Mouse (Mus musculus): ENCODE measurements at regions not wholly inside any gene's neighbourhood (a gene's known extent, or its start where the extent isn't known, plus 50 kb on each side); places are given as distances from the start of the nearest gene placed in this dataset.

- DNase-seq (ENCODE audit: extremely low read depth), result no peak
- TF ChIP-seq ETS1 (conservative IDR thresholded peaks at IDR 0.05; ENCODE audit: low read depth, low read length) (no peak), MAZ (IDR thresholded peaks at IDR 0.05; ENCODE audit: low read depth, low read length) (no peak), NRF1 (IDR thresholded peaks at IDR 0.05; ENCODE audit: low read depth, low read length) (no peak), MXI1 (IDR thresholded peaks at IDR 0.05; ENCODE audit: low read depth, low read length) (no peak), HCFC1 (IDR thresholded peaks at IDR 0.05; ENCODE audit: low read depth, low read length) (no peak), SMC3 (IDR thresholded peaks at IDR 0.05; ENCODE audit: low read depth, low read length) (no peak), E2F4 (IDR thresholded peaks at IDR 0.05; ENCODE audit: insufficient replicate concordance, low read depth, low read length) (no peak), SIN3A (IDR thresholded peaks at IDR 0.05; ENCODE audit: low read length) (no peak)
- in situ Hi-C loops (cut with MboI; ENCODE audit: low pct_ligation_motif_present, low pct_unique_long_range_greater_than_20kb, low sequenced_read_pairs) (no loop called here), dilution Hi-C loops (cut with MboI; ENCODE audit: extremely low pct_ligation_motif_present, extremely low pct_unique_long_range_greater_than_20kb, low sequenced_read_pairs) (no loop called here)
- Histone ChIP-seq H3K4me1 (ENCODE audit: control insufficient read depth in 1 of 2, insufficient read depth in 2 of 2) (no peaks in the 10 kb centered on the region), H3K4me3 (replicated peaks in 1 of 3; ENCODE audit: low read depth in 2 of 3, low read length in 2 of 3, poor library complexity in 1 of 3) (no peak overlapping the region), H3K4me2 (ENCODE audit: insufficient read depth, low read depth, poor library complexity, severe bottlenecking) (no peak overlapping the region), H3K36me3 (replicated peaks in 1 of 2; ENCODE audit: control insufficient read depth in 1 of 2, insufficient read depth in 1 of 2, low read length in 1 of 2) (no peaks in the 10 kb centered on the region), H3K9me3 (replicated peaks; ENCODE audit: low read length) (peaks cover 50% of the 10 kb centered on the region), H3K79me2 (replicated peaks; ENCODE audit: control insufficient read depth, extremely low read depth, insufficient read depth, poor library complexity, severe bottlenecking) (no peaks in the 10 kb centered on the region), H3K27me3 (replicated peaks) (no peaks in the 10 kb centered on the region), H3K27ac (ENCODE audit: insufficient read depth, low read depth) (no peak overlapping the region), H3K9ac (ENCODE audit: insufficient read depth, low read depth) (no peak overlapping the region)
Measured at GRCm38 (mm10) chr7:70067828-70068719, 298.5 kb downstream of the Nr2f2 start.

GRCm38 (mm10) chr7:70067071-70067470 is 299.5 kb downstream of the Nr2f2 start:
- no peak for DNase-seq (ENCODE audit: extremely low read depth)
- no peak overlapping the region for H3K27ac ChIP-seq (ENCODE audit: insufficient read depth, low read depth)
- TF ChIP-seq E2F4 (IDR thresholded peaks at IDR 0.05; ENCODE audit: insufficient replicate concordance, low read depth, low read length), result no peak
- TF ChIP-seq ZNF384 (IDR thresholded peaks at IDR 0.05; ENCODE audit: low read depth, low read length), result no peak
- no peaks in the 10 kb centered on the region for H3K27me3 ChIP-seq (replicated peaks)
- H3K4me2 ChIP-seq (ENCODE audit: insufficient read depth, low read depth, poor library complexity, severe bottlenecking), result no peak overlapping the region
- peaks cover 50% of the 10 kb centered on the region for H3K9me3 ChIP-seq (replicated peaks; ENCODE audit: low read length)
- H3K4me3 ChIP-seq (replicated peaks in 1 of 3; ENCODE audit: low read depth in 2 of 3, low read length in 2 of 3, poor library complexity in 1 of 3), result no peak overlapping the region
- H3K4me1 ChIP-seq (ENCODE audit: control insufficient read depth in 1 of 2, insufficient read depth in 2 of 2), result no peaks in the 10 kb centered on the region
- no peaks in the 10 kb centered on the region for H3K79me2 ChIP-seq (replicated peaks; ENCODE audit: control insufficient read depth, extremely low read depth, insufficient read depth, poor library complexity, severe bottlenecking)
- in situ Hi-C loops (cut with MboI; ENCODE audit: low pct_ligation_motif_present, low pct_unique_long_range_greater_than_20kb, low sequenced_read_pairs) (no loop called here), dilution Hi-C loops (cut with MboI; ENCODE audit: extremely low pct_ligation_motif_present, extremely low pct_unique_long_range_greater_than_20kb, low sequenced_read_pairs) (no loop called here)
- no peak overlapping the region for H3K9ac ChIP-seq (ENCODE audit: insufficient read depth, low read depth)
- no peaks in the 10 kb centered on the region for H3K36me3 ChIP-seq (replicated peaks in 1 of 2; ENCODE audit: control insufficient read depth in 1 of 2, insufficient read depth in 1 of 2, low read length in 1 of 2)

GRCm38 (mm10) chr7:70066448-70066847 is 300.1 kb downstream of the Nr2f2 start:
- Histone ChIP-seq H3K9ac (ENCODE audit: insufficient read depth, low read depth) (no peak overlapping the region), H3K9me3 (replicated peaks; ENCODE audit: low read length) (peaks cover 52% of the 10 kb centered on the region), H3K27me3 (replicated peaks) (no peaks in the 10 kb centered on the region), H3K4me2 (ENCODE audit: insufficient read depth, low read depth, poor library complexity, severe bottlenecking) (no peak overlapping the region), H3K4me1 (ENCODE audit: control insufficient read depth in 1 of 2, insufficient read depth in 2 of 2) (no peaks in the 10 kb centered on the region), H3K27ac (ENCODE audit: insufficient read depth, low read depth) (no peak overlapping the region), H3K36me3 (replicated peaks in 1 of 2; ENCODE audit: control insufficient read depth in 1 of 2, insufficient read depth in 1 of 2, low read length in 1 of 2) (no peaks in the 10 kb centered on the region), H3K79me2 (replicated peaks; ENCODE audit: control insufficient read depth, extremely low read depth, insufficient read depth, poor library complexity, severe bottlenecking) (no peaks in the 10 kb centered on the region), H3K4me3 (replicated peaks in 1 of 3; ENCODE audit: low read depth in 2 of 3, low read length in 2 of 3, poor library complexity in 1 of 3) (no peak overlapping the region)
- TF ChIP-seq HCFC1 (IDR thresholded peaks at IDR 0.05; ENCODE audit: low read depth, low read length) (no peak), USF1 (IDR thresholded peaks at IDR 0.05; ENCODE audit: low read depth, low read length) (no peak), ZNF384 (IDR thresholded peaks at IDR 0.05; ENCODE audit: low read depth, low read length) (no peak), CHD2 (IDR thresholded peaks at IDR 0.05; ENCODE audit: low read length) (no peak), UBTF (IDR thresholded peaks at IDR 0.05; ENCODE audit: low read depth, low read length) (no peak)
- DNase-seq (ENCODE audit: extremely low read depth), result no peak
- dilution Hi-C loops (cut with MboI; ENCODE audit: extremely low pct_ligation_motif_present, extremely low pct_unique_long_range_greater_than_20kb, low sequenced_read_pairs) (no loop called here), in situ Hi-C loops (cut with MboI; ENCODE audit: low pct_ligation_motif_present, low pct_unique_long_range_greater_than_20kb, low sequenced_read_pairs) (no loop called here)

Data from CH12.LX (cell line).